Mouse (Mus musculus): ENCODE data around the gene Itsn1. TPM values are rescaled to one million over a fixed set of nuclear protein-coding genes. Genes with fewer than 3 reads are reported as not detected.

Itsn1 gene
- polyA plus RNA-seq, 2 experiments: 24.8 to 46.6 TPM

- ATAC-seq (ENCODE audit: low FRiP score, low read depth): peak; percentile 98
- under 1% methylated on average over 43 of the region's 71 CpGs for WGBS
- peak; percentile 91 for DNase-seq (ENCODE audit: low spot score)
- Histone ChIP-seq H3K9ac (ENCODE audit: low read depth, low read length, severe bottlenecking) (peak within 1 kb of the TSS; percentile 87), H3K4me2 (replicated peaks; ENCODE audit: low read depth, low read length, severe bottlenecking) (peak within 1 kb of the TSS; percentile 86), H3K4me1 (ENCODE audit: control insufficient read depth, insufficient read depth, low read length) (peaks cover 8% of the 10 kb centered on the region; the same call in 1 of the 2 replicates), H3K36me3 (ENCODE audit: control insufficient read depth, insufficient read depth, low read length) (peaks cover 21% of the 10 kb centered on the region), H3K9me3 (ENCODE audit: control insufficient read depth, low read length) (no peaks in the 10 kb centered on the region), H3K4me3 (replicated peaks; ENCODE audit: low read length) (peak within 1 kb of the TSS; percentile 90), H3K27ac (replicated peaks; ENCODE audit: low read depth, low read length) (peak within 1 kb of the TSS; percentile 59), H3K27me3 (ENCODE audit: control insufficient read depth, insufficient read depth, low read length) (no peaks in the 10 kb centered on the region)
- peak; percentile 73; the same call in 1 of the 2 replicates for TF ChIP-seq POLR2A (IDR thresholded peaks at IDR 0.05; ENCODE audit: borderline replicate concordance, extremely low read depth, insufficient read depth, insufficient read length)
Observed at GRCm38 (mm10) chr16:91688619-91689334, 40.3 kb upstream of the Itsn1 start, which contains the start of gene Donson. Gene Donson, minus strand, starts transcription at chr16:91688770.

GRCm38 (mm10) chr16:91689791-91690190, 39.3 kb upstream of the Itsn1 start:
- no peak for ATAC-seq (ENCODE audit: low FRiP score, low read depth)
- 42% methylated on average over 7 of the region's 7 CpGs for WGBS
- 0 out of 2 replicates have a peak overlapping the region, but pooled peaks have one; percentile 1 for H3K4me3 ChIP-seq (replicated peaks; ENCODE audit: low read length)
- no peak for TF ChIP-seq POLR2A (IDR thresholded peaks at IDR 0.05; ENCODE audit: borderline replicate concordance, extremely low read depth, insufficient read depth, insufficient read length)
- DNase-seq (ENCODE audit: low spot score): no peak
- H3K4me2 ChIP-seq (replicated peaks; ENCODE audit: low read depth, low read length, severe bottlenecking): no peak overlapping the region
- H3K9ac ChIP-seq (ENCODE audit: low read depth, low read length, severe bottlenecking): no peak overlapping the region
- H3K36me3 ChIP-seq (ENCODE audit: control insufficient read depth, insufficient read depth, low read length): peaks cover 16% of the 10 kb centered on the region
- H3K27me3 ChIP-seq (ENCODE audit: control insufficient read depth, insufficient read depth, low read length): no peaks in the 10 kb centered on the region
- H3K9me3 ChIP-seq (ENCODE audit: control insufficient read depth, low read length): no peaks in the 10 kb centered on the region
- no peak overlapping the region for H3K27ac ChIP-seq (replicated peaks; ENCODE audit: low read depth, low read length)
- H3K4me1 ChIP-seq (ENCODE audit: control insufficient read depth, insufficient read depth, low read length): peaks cover 8% of the 10 kb centered on the region; the same call in 1 of the 2 replicates

- no peak overlapping the region for H3K9ac ChIP-seq (ENCODE audit: low read depth, low read length, severe bottlenecking)
- no peaks in the 10 kb centered on the region for H3K9me3 ChIP-seq (ENCODE audit: control insufficient read depth, low read length)
- no peak overlapping the region for H3K27ac ChIP-seq (replicated peaks; ENCODE audit: low read depth, low read length)
- no peaks in the 10 kb centered on the region for H3K4me1 ChIP-seq (ENCODE audit: control insufficient read depth, insufficient read depth, low read length)
- H3K27me3 ChIP-seq (ENCODE audit: control insufficient read depth, insufficient read depth, low read length): no peaks in the 10 kb centered on the region
- 30% methylated on average over 14 of the region's 14 CpGs for WGBS
- H3K36me3 ChIP-seq (ENCODE audit: control insufficient read depth, insufficient read depth, low read length): peaks cover 27% of the 10 kb centered on the region
- no peak overlapping the region for H3K4me2 ChIP-seq (replicated peaks; ENCODE audit: low read depth, low read length, severe bottlenecking)
- peak; percentile 81 for DNase-seq (ENCODE audit: low spot score)
- TF ChIP-seq POLR2A (IDR thresholded peaks at IDR 0.05; ENCODE audit: borderline replicate concordance, extremely low read depth, insufficient read depth, insufficient read length): no peak
- ATAC-seq (ENCODE audit: low FRiP score, low read depth): peak; percentile 87
- H3K4me3 ChIP-seq (replicated peaks; ENCODE audit: low read length): no peak overlapping the region
Observed at GRCm38 (mm10) chr16:91694455-91695084, 34.5 kb upstream of the Itsn1 start.

- no peak overlapping the region for H3K4me3 ChIP-seq (replicated peaks; ENCODE audit: low read length)
- TF ChIP-seq POLR2A (IDR thresholded peaks at IDR 0.05; ENCODE audit: borderline replicate concordance, extremely low read depth, insufficient read depth, insufficient read length): no peak
- no peak for ATAC-seq (ENCODE audit: low FRiP score, low read depth)
- H3K4me2 ChIP-seq (replicated peaks; ENCODE audit: low read depth, low read length, severe bottlenecking): no peak overlapping the region
- no peaks in the 10 kb centered on the region for H3K9me3 ChIP-seq (ENCODE audit: control insufficient read depth, low read length)
- WGBS: 41% methylated on average over 8 of the region's 8 CpGs
- H3K9ac ChIP-seq (ENCODE audit: low read depth, low read length, severe bottlenecking): no peak overlapping the region
- no peaks in the 10 kb centered on the region for H3K4me1 ChIP-seq (ENCODE audit: control insufficient read depth, insufficient read depth, low read length)
- no peak for DNase-seq (ENCODE audit: low spot score)
- no peak overlapping the region for H3K27ac ChIP-seq (replicated peaks; ENCODE audit: low read depth, low read length)
- peaks cover 30% of the 10 kb centered on the region for H3K36me3 ChIP-seq (ENCODE audit: control insufficient read depth, insufficient read depth, low read length)
- no peaks in the 10 kb centered on the region for H3K27me3 ChIP-seq (ENCODE audit: control insufficient read depth, insufficient read depth, low read length)
Observed at GRCm38 (mm10) chr16:91695108-91695755, 33.8 kb upstream of the Itsn1 start.

- Histone ChIP-seq H3K9me3 (ENCODE audit: control insufficient read depth, low read length) (no peaks in the 10 kb centered on the region), H3K9ac (ENCODE audit: low read depth, low read length, severe bottlenecking) (no peak overlapping the region), H3K27me3 (ENCODE audit: control insufficient read depth, insufficient read depth, low read length) (no peaks in the 10 kb centered on the region), H3K4me2 (replicated peaks; ENCODE audit: low read depth, low read length, severe bottlenecking) (no peak overlapping the region), H3K36me3 (ENCODE audit: control insufficient read depth, insufficient read depth, low read length) (peaks cover 35% of the 10 kb centered on the region), H3K27ac (replicated peaks; ENCODE audit: low read depth, low read length) (no peak overlapping the region), H3K4me1 (ENCODE audit: control insufficient read depth, insufficient read depth, low read length) (no peaks in the 10 kb centered on the region), H3K4me3 (replicated peaks; ENCODE audit: low read length) (no peak overlapping the region)
- no peak for TF ChIP-seq POLR2A (IDR thresholded peaks at IDR 0.05; ENCODE audit: borderline replicate concordance, extremely low read depth, insufficient read depth, insufficient read length)
- ATAC-seq (ENCODE audit: low FRiP score, low read depth) (no peak), DNase-seq (ENCODE audit: low spot score) (no peak)
- WGBS: 76% methylated on average over 1 of the region's 1 CpGs
Observed at GRCm38 (mm10) chr16:91698995-91699394, 30.1 kb upstream of the Itsn1 start.
